Mouse (Mus musculus): ENCODE results near the gene Cyp46a1. TPM values are rescaled to one million over a fixed set of nuclear protein-coding genes. Genes with fewer than 3 reads are reported as not detected.

The Cyp46a1 gene
- polyA plus RNA-seq, 1 experiment from 2014 or later: 32.2 TPM

- Histone ChIP-seq H3K36me3 (no peaks in the 10 kb centered on the region), H3K4me2 (no peak overlapping the region), H3K27ac (replicated peaks) (peak overlapping the region; percentile 70; the same call in 1 of the 2 replicates), H3K4me1 (replicated peaks) (peaks cover 41% of the 10 kb centered on the region), H3K9me3 (no peaks in the 10 kb centered on the region), H3K4me3 (no peak overlapping the region), H3K27me3 (no peaks in the 10 kb centered on the region), H3K9ac (no peak overlapping the region)
- 88% methylated on average over 17 of the region's 17 CpGs for WGBS
- ATAC-seq (ENCODE audit: low FRiP score, low read depth): no peak
Observed at GRCm38 (mm10) chr12:108394534-108395284, 60.5 kb downstream of the Cyp46a1 start.

DNA sequence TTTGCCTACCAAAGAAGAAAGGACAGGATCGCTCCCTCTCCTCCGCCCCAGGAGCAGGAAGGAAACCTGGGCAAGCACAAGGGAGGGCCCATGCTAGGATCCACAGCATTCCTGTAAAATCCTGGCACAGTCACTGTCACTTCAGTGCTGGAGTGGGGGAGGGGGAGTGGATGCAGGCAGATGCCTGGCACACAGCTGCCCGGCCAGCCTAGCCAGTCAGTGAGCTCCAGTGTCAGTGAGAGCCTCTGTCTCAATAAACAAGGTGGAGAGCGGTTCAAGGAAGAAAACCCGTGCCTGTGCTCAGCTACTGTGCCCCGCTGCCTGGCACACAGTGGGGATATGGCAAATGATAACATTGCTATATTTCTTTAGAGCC, 61.1 kb downstream of the Cyp46a1 start:
- Histone ChIP-seq H3K9ac (no peak overlapping the region), H3K36me3 (no peaks in the 10 kb centered on the region), H3K4me3 (no peak overlapping the region), H3K27me3 (no peaks in the 10 kb centered on the region), H3K27ac (replicated peaks) (peak overlapping the region; percentile 70), H3K4me2 (no peak overlapping the region), H3K9me3 (no peaks in the 10 kb centered on the region), H3K4me1 (replicated peaks) (peaks cover 41% of the 10 kb centered on the region)
- ATAC-seq (ENCODE audit: low FRiP score, low read depth): no peak
- WGBS: 78% methylated on average over 6 of the region's 6 CpGs

DNA sequence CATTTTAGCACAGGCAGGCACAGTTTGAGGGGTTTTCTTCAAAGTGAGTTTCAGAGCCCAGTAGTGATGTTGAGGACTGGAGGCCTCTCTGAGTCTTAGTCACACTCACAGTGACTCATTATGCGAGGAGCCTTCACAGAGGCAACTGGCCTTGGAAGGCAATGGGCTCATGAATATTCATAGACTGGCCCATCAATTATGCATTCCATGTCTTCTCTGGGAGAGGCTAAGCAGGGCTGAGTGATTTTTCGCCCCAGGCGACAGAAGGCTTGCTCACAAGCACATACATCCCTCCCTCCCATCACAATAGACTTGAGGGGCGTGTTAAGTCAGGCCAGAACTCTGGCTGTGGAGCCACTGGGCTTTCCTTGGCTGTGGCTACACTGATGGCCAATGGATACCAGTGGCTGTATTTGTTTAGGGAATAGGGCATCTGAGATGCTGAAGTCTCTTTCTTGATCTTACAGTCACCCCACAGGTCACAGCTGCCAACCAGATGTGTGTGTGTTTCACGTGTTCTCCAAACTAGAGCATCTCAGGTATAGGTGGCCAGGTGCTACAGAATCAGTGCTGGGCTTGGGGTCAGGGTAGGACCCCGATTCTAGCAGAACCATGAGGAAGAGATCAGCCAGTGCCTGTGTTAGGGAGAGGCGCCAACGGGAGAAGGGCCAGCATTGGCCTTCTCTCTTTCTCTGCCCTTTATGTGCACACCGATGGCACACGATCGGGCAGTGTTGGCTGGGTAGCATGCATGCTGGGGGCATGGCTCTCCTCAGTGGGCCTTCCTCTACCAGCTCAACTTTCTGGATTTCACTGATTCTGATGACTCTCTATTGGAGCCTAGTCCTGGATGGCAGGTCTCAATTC, 62.1 kb downstream of the Cyp46a1 start:
- H3K4me2 ChIP-seq: no peak overlapping the region
- H3K4me3 ChIP-seq: no peak overlapping the region
- H3K27ac ChIP-seq (replicated peaks): peak overlapping the region; percentile 72
- peaks cover 41% of the 10 kb centered on the region for H3K4me1 ChIP-seq (replicated peaks)
- no peaks in the 10 kb centered on the region for H3K36me3 ChIP-seq
- H3K9ac ChIP-seq: no peak overlapping the region
- WGBS: 54% methylated on average over 11 of the region's 11 CpGs
- peak; percentile 94 for ATAC-seq (ENCODE audit: low FRiP score, low read depth)
- no peaks in the 10 kb centered on the region for H3K9me3 ChIP-seq
- H3K27me3 ChIP-seq: no peaks in the 10 kb centered on the region

GRCm38 (mm10) chr12:108398681-108399080, 64.5 kb downstream of the Cyp46a1 start:
- WGBS: 95% methylated on average over 7 of the region's 7 CpGs
- Histone ChIP-seq H3K9ac (no peak overlapping the region), H3K4me1 (replicated peaks) (peaks cover 35% of the 10 kb centered on the region), H3K9me3 (no peaks in the 10 kb centered on the region), H3K4me3 (no peak overlapping the region), H3K27me3 (no peaks in the 10 kb centered on the region), H3K27ac (replicated peaks) (no peak overlapping the region), H3K4me2 (no peak overlapping the region), H3K36me3 (no peaks in the 10 kb centered on the region)
- no peak for ATAC-seq (ENCODE audit: low FRiP score, low read depth)

GRCm38 (mm10) chr12:108399191-108399590, 65.0 kb downstream of the Cyp46a1 start:
- H3K9me3 ChIP-seq: no peaks in the 10 kb centered on the region
- peaks cover 40% of the 10 kb centered on the region for H3K4me1 ChIP-seq (replicated peaks)
- ATAC-seq (ENCODE audit: low FRiP score, low read depth): no peak
- H3K4me2 ChIP-seq: no peak overlapping the region
- no peak overlapping the region for H3K27ac ChIP-seq (replicated peaks)
- no peak overlapping the region for H3K4me3 ChIP-seq
- 85% methylated on average over 8 of the region's 8 CpGs for WGBS
- H3K27me3 ChIP-seq: no peaks in the 10 kb centered on the region
- H3K9ac ChIP-seq: no peak overlapping the region
- H3K36me3 ChIP-seq: no peaks in the 10 kb centered on the region

DNA sequence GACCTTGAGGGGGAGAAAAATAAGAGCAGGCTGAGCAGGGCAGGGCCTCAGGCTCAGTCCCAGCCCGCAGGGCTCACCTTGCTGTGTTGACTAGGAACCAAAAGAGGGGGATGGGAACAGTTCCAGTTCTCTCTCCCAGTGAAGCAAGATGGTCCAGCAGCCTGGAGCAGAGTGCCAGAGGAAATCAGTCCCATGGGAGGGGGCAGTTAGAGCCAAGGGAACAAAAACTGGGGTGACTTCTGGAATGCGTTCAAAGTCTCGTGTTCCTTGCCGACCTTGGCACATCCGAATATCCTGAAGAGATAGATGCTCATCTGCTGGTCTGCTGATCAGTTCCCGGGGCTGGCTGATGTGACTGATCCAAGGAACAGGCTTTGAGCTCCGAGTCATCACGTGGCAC, 66.8 kb downstream of the Cyp46a1 start:
- no peaks in the 10 kb centered on the region for H3K27me3 ChIP-seq
- H3K9ac ChIP-seq: no peak overlapping the region
- no peaks in the 10 kb centered on the region for H3K36me3 ChIP-seq
- ATAC-seq (ENCODE audit: low FRiP score, low read depth): no peak
- H3K4me1 ChIP-seq (replicated peaks): peaks cover 28% of the 10 kb centered on the region
- no peaks in the 10 kb centered on the region for H3K9me3 ChIP-seq
- H3K27ac ChIP-seq (replicated peaks): no peak overlapping the region
- no peak overlapping the region for H3K4me2 ChIP-seq
- 82% methylated on average over 8 of the region's 8 CpGs for WGBS
- H3K4me3 ChIP-seq: no peak overlapping the region

DNA sequence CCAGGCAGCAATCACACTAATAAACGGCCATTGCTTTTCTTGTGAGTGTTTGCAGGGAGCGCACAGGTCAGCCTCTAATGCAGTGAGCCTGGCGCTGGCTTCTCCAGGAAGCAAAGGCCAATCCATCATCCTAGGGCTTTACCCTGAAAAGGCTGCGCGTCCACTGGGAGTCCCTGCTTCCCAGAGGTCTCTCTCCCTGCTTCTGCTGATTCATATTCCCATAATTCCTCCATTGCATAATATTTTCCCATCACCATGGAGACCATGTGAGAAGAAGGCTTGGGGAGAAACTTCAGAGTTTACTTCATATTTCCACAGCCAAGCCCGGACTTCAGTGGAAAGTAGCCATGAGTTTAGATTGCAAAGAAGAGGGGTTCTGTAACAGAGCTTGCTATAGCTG, 69.8 kb downstream of the Cyp46a1 start:
- WGBS: 38% methylated on average over 6 of the region's 6 CpGs
- no peak for ATAC-seq (ENCODE audit: low FRiP score, low read depth)
- H3K27ac ChIP-seq (replicated peaks): no peak overlapping the region

GRCm38 (mm10) chr12:108409100-108409499, 74.9 kb downstream of the Cyp46a1 start:
- Histone ChIP-seq H3K9ac (no peak overlapping the region), H3K4me2 (no peak overlapping the region), H3K9me3 (no peaks in the 10 kb centered on the region), H3K27ac (replicated peaks) (no peak overlapping the region), H3K4me3 (no peak overlapping the region), H3K4me1 (replicated peaks) (peaks cover 9% of the 10 kb centered on the region), H3K27me3 (no peaks in the 10 kb centered on the region), H3K36me3 (no peaks in the 10 kb centered on the region)
- 46% methylated on average over 5 of the region's 5 CpGs for WGBS
- no peak for ATAC-seq (ENCODE audit: low FRiP score, low read depth)

More for the DNA sequence above, 69.8 kb downstream of the Cyp46a1 start:
- Histone ChIP-seq H3K4me3 (no peak overlapping the region), H3K4me1 (replicated peaks) (peaks cover 7% of the 10 kb centered on the region), H3K4me2 (no peak overlapping the region), H3K9ac (no peak overlapping the region), H3K9me3 (no peaks in the 10 kb centered on the region), H3K36me3 (no peaks in the 10 kb centered on the region), H3K27me3 (no peaks in the 10 kb centered on the region)

- ATAC-seq (ENCODE audit: low FRiP score, low read depth): peak; percentile 34; the same call in 1 of the 2 replicates
- Histone ChIP-seq H3K4me2 (0 out of 2 replicates have a peak overlapping the region, but pooled peaks have one; percentile 11), H3K4me3 (peak overlapping the region; percentile 16), H3K9me3 (no peaks in the 10 kb centered on the region), H3K27ac (replicated peaks) (peak overlapping the region; percentile 57), H3K36me3 (no peaks in the 10 kb centered on the region), H3K9ac (0 out of 2 replicates have a peak overlapping the region, but pooled peaks have one; percentile 22), H3K4me1 (replicated peaks) (peaks cover 7% of the 10 kb centered on the region), H3K27me3 (no peaks in the 10 kb centered on the region)
- WGBS: 50% methylated on average over 14 of the region's 14 CpGs
Observed at GRCm38 (mm10) chr12:108410416-108411208, 76.4 kb downstream of the Cyp46a1 start.

All from hindbrain, embryonic 15.5 days (tissue).